Mouse (Mus musculus) hematopoietic stem cell, adult 5-6 weeks (primary cell): Measurements from ENCODE around the gene Klhdc8a. TPM values are rescaled to one million over a fixed set of nuclear protein-coding genes. Genes with fewer than 3 reads are reported as not detected.
A peak's percentile ranks its signal among the peaks of the same experiment; 100 is the strongest.
"Not testable (repeated sequence)": the region's sequence is repeated elsewhere in the genome, so short reads cannot be mapped to it uniquely, and the experiment has no call there.

ENCODE experiments used
- ATAC-seq, 2 experiments: fragments of 125-278 bp in 1 of 2; replicated peaks in 1 of 2; 2 replicates each; pipeline ENCODE4 v1.8.0; 2016 to 2017; ENCODE audit warnings: inconsistent platforms in 2 of 2, mild to moderate bottlenecking in 2 of 2, moderate number of reproducible peaks in 2 of 2, low read depth in 1 of 2, moderate TSS enrichment in 1 of 2; ENCODE audit not compliant: low FRiP score in 2 of 2, poor library complexity in 2 of 2, severe bottlenecking in 2 of 2, insufficient read depth in 1 of 2, low TSS enrichment in 1 of 2
- total RNA-seq: library from RNA; stranded (forward); fragments of 172-1452, 232-1000 nt; gene quantifications from 2 replicates; pipeline ENCODE4 v1.2.3, GENCODE M21; 2017

Klhdc8a gene
- total RNA-seq = not detected in 2 replicates

DNA sequence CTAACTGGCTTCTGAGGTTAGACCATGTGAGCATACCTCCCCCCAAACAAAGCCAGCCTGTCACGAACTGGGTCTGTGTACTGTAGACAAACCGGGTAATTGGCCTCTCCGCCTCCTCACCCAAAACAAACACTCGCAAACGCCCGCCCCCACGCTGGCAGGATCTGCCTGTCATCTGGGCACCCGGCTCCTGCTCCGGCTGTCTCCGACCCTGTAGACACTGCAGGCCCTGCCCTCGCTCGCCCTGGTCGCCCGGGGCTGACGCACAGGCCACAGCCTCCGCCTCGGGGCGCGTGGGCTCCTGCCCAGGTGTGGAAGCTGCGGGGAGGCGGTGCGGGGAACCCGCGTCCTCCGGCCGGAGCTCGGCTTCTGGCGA, at the start of gene Klhdc8a:
Gene Klhdc8a (plus strand): TSS at position 202 of the 376 bp plus-strand sequence.
- ATAC-seq = peak; percentile 27 to 32; a peak in 1 of 4 replicates

DNA sequence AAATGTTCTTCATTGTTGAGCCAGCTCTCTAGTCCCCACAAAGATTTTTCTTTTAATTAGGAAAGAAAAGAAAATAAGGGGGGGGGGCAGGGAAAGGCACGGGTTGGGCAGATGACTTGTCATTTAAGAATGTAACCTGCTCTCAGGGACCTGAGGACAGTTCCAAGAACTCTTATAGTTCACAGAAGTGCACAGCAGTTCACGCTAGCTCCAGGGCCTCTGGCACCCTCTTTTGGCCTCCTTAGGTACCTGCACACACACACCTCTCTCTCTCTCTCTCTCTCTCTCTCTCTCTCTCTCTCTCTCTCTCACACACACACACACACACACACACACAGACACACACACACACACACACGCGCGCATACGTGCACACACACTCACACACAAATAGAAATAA, 44.0 kb upstream of the Klhdc8a start:
- ATAC-seq = no peak

GRCm38 (mm10) chr1:132260331-132260730, 38.1 kb upstream of the Klhdc8a start:
- no peak for ATAC-seq

GRCm38 (mm10) chr1:132261058-132261457, 37.4 kb upstream of the Klhdc8a start:
- ATAC-seq = 0 out of 4 replicates have a peak, but pooled peaks of 1 of the 2 experiments have one; percentile 7

DNA sequence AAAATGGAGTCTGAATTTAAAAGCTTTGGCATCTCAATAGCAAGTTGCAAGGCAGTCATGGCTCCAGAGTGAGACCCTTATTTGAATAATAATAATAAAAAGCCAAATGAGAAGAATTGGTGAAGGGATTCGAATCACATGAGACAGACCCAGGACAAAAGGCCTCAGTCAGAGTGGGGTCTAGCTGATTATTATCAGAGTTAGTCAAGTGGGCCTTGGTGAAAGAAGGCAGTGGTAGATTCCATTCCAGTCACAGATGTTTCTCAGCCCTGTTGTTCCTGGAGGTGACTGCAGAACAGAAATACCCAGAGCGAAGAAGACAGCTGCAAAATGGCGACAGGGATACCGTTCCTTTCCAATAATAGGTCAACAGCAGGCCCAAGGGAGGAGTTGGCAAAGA, 34.8 kb upstream of the Klhdc8a start:
- no peak for ATAC-seq

- 0 out of 4 replicates have a peak, but pooled peaks of 1 of the 2 experiments have one; percentile 27 for ATAC-seq
Measured at GRCm38 (mm10) chr1:132264577-132264976, 33.8 kb upstream of the Klhdc8a start.

- ATAC-seq = no peak
Measured at GRCm38 (mm10) chr1:132265211-132265859, 33.1 kb upstream of the Klhdc8a start.

GRCm38 (mm10) chr1:132265936-132266335, 32.5 kb upstream of the Klhdc8a start:
- no peak for ATAC-seq

GRCm38 (mm10) chr1:132266791-132267557, 31.5 kb upstream of the Klhdc8a start:
- ATAC-seq = no peak

DNA sequence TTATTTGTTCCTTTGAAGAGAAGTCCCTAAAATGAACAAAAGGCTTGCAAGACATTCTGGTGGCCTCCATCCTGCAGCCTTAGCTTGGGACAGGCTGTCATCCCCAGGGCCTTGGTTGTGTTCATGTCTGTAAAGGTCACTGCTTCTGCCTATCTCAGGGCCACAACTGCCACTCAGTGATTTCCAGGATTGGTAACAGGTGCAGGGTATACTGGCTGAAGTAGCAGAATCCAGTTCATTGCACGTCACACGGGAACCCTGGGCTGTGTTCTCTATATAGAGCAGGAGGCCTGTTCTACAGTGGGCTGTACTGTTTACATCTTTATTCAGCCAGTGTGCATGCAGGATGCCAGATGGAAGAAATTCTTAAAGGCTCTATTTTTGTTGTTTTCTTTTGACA, 30.5 kb upstream of the Klhdc8a start:
- ATAC-seq = no peak

DNA sequence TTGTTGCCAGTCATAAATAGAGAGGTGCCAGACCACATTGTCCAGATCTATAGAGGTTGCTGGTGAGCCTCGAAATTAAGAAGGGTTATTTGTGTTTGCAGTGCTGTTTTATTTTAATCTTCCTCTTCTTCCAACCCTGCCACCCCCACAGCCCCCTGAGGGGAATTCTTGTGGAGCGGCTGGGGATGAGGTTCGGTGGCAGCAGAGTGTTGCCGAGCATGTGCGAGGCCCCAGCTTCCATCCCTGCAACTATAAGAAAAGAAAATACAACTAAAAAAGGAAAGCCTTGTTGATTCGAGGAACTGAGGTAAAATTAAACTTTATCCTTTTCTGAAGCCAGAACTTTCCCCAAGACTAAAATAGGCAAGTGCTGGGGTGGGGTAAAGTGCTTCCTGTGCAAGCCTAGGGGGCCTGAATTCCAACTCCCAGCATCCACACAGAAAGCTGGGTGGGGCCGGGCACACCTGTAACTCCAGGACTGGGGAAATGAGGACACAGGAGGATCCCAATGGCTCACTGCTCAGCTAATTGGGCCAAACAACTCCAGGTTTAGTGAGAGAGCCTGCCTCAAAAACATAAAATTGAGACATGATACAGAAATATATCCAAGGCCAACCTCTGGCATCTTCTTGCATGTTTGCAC, 29.9 kb upstream of the Klhdc8a start:
- no peak for ATAC-seq

- ATAC-seq = no peak
Measured at GRCm38 (mm10) chr1:132271237-132271636, 27.2 kb upstream of the Klhdc8a start.

DNA sequence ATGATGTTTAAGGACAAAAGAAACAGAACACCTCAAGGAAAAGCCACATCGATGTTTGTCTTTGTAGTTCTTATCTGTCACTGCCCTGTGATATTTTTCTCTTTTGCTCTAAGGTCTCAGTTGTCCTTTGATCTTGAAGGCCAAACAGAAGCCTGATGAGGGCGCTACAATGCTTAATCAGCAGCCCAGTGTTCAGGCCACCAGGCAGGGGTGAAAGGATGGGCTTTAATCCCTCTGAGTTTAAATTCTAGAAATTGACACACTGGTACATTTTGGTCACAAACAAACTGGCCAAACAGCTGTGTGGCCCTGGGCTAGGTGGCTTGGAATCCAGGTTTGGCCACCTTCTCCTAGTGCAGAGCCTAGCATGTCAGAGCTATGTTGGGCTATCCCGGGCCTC, 21.7 kb upstream of the Klhdc8a start:
- ATAC-seq = no peak

DNA sequence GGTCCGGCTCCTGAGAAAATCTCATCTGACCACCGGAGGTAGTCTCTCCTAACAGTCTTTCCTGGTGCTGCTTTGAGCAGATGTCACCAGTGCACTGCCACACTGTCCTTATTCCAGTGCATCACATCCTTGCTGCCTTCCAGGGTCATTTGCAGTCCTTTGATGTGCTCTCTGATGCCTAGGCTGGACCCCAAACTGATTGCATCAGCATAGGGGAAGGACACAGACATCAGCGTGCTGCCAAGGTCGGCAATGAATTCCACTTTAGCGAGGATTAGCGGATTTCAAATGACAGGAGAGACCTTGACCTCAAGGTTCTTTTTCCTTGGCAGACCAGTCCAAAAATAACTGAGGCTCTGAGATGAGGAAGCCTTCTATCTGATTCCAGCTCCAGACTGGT, 21.3 kb upstream of the Klhdc8a start:
- no peak for ATAC-seq

- not testable (repeated sequence) for ATAC-seq
Measured at GRCm38 (mm10) chr1:132280636-132281035, 17.8 kb upstream of the Klhdc8a start.

DNA sequence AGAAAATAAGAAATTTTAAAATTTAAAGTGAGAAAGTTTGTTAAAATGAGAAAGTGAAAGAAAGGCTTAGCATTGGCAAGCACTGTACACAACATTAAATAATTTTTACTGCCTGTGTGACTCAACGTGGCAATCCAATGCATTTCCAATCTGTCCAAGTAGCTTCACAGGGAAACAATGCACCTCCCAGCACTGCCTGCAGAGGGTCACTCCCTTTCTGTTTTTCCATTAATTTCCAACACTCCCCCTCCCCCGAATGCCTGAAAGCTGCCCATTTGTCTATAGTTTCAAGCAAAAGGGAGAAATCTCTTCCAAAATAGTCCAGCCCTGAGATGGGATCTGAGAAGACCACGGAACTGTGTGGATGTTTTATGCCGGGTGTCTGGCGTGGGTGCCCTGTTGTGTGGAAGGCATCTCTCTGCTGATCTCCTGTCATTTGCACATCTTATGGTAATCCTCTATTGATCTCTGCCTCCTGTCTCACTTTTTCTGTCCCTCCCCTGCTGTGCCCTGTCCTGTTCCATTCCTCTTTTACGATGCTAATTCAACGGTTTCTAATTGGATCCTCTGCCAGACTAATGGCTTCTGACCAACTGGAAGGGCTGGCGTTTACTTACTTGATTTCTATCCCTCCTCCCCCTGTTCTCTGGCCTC, 16.8 kb upstream of the Klhdc8a start:
- ATAC-seq = no peak

GRCm38 (mm10) chr1:132282177-132282536, 16.3 kb upstream of the Klhdc8a start:
- ATAC-seq = no peak

GRCm38 (mm10) chr1:132283018-132283417, 15.4 kb upstream of the Klhdc8a start:
- ATAC-seq = no peak
